Mouse (Mus musculus) gastrocnemius, adult 8-10 months (tissue): Measurements from ENCODE around the gene Gsg1. TPM values are rescaled to one million over a fixed set of nuclear protein-coding genes. Genes with fewer than 3 reads are reported as not detected.

Source experiments
- DNase-seq, 2 experiments: peaks; one replicate each; pipeline ENCODE4 v3.0.0; 2022; ENCODE audit warnings: low spot score in 2 of 2
- total RNA-seq, 4 experiments: library from RNA; stranded (reverse); gene quantifications; 2 replicates each; pipeline ENCODE4 v1.2.4; 2022

Gene Gsg1
- total RNA-seq, 4 experiments from 2014 or later: not detected

DNA sequence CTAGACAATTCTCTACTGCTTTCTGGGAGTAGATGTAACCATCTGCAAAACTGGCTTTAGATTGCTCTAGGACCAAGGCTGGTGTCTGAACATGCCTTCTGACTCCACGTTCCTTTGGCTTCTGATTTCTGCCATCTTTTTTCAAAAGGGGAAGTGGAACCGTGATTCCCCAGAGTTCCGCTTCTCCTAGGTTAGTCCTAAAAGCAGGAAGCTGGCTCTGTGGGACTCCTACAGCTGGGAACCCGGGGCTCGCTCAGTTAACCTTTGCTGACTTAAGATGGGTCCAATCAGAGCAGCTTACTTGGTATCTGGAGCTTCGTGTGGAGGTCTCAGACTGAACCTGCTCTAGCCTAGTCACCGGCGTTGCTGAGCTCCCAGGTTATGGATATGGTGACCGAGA is 7.0 kb upstream of the Gsg1 start:
- no peak for DNase-seq

- no peak for DNase-seq
These were observed 6.3 kb upstream of the Gsg1 start for GRCm38 (mm10) chr6:135260435-135260834.

DNA sequence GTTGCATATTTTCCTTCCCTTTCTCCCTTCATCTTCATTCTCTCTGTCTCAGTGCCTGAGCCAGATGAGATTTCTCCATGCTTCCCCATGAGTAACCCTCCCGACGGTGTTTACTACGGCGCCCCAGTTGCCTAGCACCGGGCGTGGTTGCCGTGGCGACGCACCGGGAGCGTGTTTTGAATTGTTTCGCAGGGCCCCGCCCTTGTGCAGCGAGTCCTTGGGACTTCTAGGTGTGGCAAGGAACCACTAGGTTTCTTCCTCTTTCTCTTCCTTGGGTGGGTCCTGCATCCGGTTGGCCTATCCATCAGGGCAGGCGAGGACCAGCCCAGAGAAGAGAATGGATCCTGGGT is 1.4 kb downstream of the Gsg1 start:
- peak; percentile 72 to 79 for DNase-seq

GRCm38 (mm10) chr6:135251849-135252727 is 2.1 kb downstream of the Gsg1 start:
- no peak for DNase-seq

- no peak for DNase-seq
These were observed 3.0 kb downstream of the Gsg1 start for GRCm38 (mm10) chr6:135250926-135251699.

DNA sequence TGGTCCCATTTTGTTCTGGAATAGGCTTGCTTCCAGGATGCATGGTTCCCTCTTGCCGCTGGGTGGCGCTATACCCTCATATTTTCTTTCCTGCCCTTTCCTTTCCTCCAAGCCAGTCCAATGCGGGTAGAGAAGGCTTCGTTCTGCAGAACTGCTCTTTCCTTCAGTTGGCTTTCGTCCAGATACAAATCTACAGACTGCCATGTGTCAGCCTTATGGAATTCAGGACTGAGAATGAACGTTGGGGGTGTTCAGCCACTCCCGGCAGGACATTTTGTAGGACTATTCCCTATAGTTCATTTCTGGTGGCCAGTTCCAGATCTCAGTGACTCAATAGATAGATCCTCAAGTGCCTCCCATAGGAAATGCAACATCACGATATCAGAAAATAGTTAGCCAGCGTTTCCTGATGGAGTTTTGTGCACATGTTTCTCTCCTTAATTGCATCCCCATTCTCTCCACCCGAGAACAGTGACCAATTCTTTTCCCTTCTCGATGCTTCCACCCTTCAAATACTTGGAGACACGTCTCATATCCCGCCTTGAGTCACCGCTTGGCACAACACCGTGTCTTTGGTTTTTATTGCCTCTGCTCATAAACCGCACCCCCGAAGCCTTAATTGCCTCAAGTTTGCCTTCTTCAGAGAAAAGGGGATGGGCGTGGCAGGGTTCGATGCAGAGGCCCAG is 4.2 kb downstream of the Gsg1 start:
- peak; percentile 64 to 77 for DNase-seq

DNA sequence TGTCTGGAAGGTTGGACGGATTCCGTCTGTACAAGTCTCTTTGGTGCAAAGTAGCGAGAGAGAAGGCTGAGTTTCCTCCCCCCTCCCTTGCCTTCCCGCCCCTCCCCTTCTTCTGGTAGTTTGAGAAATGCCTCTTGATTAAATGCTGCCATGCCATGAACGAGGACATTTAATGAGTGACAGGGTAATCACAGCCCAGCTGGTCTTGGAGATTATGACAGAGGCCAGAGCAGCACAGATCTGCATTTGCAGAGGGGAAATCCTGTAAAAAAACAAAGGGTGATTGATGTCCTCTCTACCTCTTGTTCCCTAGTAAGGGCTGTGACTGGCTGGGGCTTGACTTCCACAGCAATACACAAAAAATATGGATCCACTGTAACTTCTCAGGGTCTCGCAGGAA is 6.3 kb downstream of the Gsg1 start:
- DNase-seq: no peak

DNA sequence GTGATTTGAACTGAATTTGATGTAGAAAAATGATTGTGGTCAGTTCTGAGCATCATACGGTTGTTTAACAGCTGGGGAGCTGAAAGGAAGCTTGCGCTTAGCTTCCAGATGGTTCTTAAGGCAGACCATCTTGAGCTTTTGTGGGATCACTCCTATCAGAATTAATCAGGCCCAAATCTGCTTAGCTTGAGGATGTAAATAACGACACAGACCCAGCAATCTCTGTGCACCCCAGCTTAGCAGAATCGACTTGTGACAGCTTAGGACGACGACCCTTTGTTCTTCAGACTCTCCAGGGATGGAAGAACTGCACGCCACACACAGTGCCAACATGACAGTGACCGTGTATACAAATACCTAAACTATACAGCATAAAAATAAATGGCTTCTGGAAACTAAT is 8.6 kb downstream of the Gsg1 start:
- no peak for DNase-seq

GRCm38 (mm10) chr6:135240361-135240760 is 13.8 kb downstream of the Gsg1 start:
- no peak for DNase-seq

DNA sequence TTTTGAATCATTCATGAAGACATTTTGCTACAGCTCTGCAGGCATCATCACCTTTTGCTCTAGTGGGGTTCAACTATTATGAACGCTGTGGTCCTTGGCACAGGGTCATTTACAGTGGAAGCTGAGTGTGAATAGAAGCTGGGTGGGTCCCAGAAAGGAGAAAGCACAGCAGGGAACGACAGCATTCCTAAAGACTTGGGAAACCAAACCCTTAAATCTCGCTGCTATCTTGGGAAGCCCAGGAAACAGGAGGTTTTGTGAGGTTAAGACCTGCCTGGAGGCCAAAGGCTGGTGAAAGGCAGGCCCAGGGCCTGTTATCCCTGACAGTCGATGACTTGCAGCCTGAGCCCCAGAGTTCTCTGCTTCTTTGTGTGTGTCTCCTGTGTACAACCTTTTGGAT is 15.9 kb downstream of the Gsg1 start:
- DNase-seq: no peak

DNA sequence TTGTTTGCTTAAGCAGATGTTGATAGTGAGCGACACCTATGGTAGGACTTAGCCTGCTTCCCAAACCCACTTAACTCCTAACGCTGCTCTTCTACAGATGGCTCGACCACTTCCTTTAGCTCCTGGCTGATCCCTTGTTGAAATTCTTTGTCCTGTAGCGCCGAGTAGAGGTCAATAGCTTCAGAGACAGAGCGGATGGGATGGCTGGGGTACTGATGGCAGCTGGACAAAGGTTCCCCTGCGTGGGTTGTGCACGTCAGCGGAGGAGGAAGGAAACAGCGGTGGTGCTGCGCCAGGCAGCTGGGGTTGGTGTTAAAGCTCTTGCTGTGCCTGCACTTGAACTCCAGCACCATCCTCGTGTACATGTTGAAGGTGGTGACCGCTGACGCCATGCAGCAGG is 16.8 kb downstream of the Gsg1 start:
- no peak for DNase-seq

DNA sequence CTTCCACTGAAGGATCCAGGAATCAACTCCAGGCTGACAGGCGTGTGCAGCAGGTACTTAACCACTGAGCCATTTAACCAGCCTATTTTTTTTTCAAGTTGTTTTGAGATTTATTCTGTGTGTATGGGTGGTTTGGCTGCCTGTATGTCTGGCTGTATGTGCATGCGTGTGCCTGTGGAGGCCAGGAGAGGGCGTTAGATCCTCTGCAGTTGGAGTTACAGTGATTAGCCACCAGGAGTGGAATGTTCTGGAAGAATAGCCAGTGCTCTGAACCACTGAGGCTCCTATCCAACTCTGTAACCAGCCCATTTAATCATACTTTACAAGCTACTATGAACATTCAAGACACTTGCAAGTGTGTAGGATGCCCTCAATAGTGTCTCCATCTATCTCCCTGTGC is 17.6 kb downstream of the Gsg1 start:
- no peak for DNase-seq

DNA sequence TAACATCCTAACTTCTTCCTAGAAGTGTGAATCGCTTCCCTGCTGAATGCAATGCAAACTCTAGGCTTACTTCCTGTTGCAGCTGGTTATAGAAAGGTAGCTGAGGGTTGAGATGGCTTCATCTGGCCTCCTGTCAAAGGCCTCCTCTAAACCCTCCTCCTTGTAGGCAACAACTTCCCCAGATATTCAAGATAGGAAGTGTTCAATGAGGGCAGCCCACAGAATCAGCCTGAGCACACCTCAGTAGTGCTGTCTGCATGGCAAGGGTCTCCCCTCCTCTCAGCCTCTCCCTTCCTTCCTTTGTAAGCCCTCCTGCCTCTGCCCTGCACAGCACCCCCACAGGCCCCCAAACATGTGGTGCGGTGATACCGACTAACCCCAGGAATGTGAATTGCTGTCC is 18.4 kb downstream of the Gsg1 start:
- no peak for DNase-seq

DNA sequence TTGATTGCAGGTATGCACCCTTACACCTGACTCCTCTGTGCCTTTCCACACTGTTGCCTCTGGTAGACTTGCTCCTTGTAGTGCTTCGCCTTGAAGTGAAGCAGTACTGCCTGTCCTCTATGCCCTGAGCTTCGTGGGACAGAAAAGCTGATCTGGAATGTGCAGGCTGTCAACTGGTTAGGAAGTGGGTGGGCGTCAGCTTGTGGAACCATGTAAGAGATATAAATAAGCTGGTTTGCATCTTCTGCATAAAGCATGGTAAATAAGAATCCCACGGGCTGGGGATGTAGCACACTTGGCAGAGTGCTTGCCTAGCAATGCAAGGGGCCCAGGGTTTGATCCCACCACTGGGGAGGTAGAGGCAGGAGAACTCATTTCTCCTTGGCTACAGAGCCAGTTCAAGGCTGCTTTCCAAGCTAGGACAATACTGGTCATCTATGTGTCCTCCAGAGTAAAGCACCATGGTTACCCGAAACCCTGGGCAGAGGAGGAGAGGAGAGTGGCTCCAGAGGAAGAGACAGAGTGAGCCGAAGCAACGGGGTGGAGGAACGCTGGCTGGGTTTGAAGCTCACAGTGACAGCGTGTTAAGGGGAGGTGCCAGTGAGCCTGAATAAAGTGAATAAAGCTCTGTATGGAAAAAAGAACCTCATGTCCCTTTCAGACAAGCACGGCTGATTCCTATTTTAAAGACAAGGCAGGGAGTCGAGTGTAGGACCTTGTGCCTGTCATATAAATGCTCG is 21.5 kb downstream of the Gsg1 start:
- no peak for DNase-seq

DNA sequence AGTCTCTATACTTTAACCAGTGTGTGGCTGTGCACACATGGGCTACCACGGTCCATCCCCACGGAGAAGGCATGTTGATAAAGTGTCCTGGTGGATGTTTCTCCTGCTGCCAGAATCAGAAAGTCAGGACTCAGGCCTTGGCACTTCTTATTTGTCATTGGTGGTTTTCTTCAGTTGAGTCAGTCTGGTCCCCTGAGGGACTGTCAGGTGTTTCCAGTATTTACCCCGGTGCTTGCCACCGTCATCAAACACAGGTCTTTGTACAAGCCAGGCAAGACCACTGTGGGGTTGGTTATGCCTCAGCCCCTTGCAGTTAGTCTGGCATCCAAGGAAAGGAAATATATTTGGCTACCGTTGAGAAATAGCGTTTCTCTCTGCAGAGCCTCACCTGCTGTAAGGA is 23.6 kb downstream of the Gsg1 start:
- DNase-seq: no peak

DNA sequence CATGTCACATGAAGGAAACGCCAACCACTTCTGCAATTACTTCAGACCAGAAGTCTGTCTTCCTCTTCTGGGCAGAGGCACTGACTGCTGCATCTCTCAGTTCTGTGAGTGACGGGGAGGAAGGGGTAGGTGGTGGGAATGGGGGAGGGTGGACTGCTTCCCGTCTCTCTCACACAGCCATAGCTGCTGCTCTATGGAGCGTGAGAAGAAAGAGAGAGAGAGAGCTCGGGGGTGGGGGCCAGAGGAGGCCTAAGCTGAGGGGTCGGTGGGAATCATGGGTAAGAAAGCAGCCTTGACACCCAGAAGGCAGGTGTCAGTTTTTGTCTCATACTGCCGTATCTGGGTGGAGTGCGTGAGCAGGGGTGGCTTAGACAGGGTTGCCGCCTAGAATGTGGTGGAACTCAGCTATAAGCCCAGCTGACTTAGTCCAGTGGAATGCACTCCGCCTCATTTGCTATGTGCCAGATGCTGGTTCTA is 25.6 kb downstream of the Gsg1 start:
- DNase-seq: no peak

DNA sequence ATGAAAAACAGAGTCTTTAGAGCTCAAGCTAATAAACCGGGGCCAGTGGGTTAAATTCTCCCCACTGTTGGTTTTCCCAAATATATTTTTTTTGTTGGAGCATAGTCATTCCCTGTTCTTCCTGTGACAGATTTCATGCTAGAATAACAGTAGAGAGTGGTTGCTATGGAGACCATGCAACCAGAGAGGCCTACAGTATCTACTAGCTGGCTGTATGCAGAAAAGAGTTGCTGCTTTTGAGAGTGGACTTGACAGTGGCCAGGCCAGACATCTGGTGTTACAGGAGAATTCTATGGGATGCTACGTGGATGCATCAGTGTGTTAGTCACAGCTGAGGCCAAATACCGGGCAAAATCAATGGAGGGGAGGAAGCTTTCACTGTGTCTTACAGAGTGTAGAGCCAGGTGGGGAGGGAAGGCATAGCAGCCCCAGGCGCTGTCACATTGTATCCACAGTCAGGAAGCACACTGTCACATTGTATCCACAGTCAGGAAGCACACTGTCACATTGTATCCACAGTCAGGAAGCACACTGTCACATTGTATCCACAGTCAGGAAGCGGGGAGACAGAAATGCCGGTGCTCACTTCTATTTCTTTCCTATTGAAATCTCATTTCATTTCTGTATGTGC is 30.2 kb downstream of the Gsg1 start:
- no peak for DNase-seq

DNA sequence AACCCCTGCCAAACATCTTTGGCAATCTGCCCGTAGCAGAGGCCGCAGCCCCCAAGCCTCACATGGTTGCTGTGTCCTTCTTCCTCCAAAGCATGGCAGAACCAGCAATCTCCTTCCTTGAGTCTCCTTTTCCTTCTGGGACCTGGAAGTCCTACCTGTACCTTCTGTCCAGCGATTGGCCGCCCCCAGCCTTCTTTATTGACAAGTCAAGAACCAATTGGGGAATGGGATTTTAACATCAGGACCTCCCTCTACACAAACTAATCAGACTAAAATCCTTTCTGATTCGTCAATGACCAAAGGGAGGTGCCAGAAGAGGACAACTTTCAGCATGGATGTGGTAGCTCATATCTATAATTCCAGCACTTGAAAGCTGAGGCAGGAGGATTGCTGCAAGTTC is 34.2 kb downstream of the Gsg1 start:
- DNase-seq: no peak

GRCm38 (mm10) chr6:135218330-135218729 is 35.8 kb downstream of the Gsg1 start:
- no peak for DNase-seq

GRCm38 (mm10) chr6:135212666-135213065 is 41.5 kb downstream of the Gsg1 start:
- DNase-seq: no peak

DNA sequence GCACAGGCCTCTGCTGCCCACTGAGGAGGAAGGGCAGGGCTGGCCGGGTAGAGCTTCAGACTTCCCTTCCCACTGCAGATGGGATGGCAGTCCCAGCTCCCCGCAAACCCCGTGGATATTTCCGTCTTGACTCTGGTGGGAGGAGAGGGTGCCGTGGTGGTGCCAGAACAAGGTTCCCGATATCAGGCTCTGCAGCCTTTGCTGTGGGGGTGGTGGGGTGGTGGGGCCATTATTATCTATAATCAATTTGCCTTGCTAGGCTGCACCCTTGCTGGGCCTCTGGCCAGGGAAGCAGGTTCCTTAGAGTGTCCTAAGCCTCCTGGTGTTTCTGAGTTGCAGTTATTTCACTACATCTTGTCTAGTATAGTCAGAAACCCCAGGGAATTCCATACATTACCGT is 43.0 kb downstream of the Gsg1 start:
- DNase-seq: no peak
